Mouse (Mus musculus): Measurements from ENCODE around the gene Mcm9. TPM values are rescaled to one million over a fixed set of nuclear protein-coding genes. Genes with fewer than 3 reads are reported as not detected.

Mcm9 gene
- polyA plus RNA-seq, 1 experiment from 2014 or later: 16.1 TPM

DNA sequence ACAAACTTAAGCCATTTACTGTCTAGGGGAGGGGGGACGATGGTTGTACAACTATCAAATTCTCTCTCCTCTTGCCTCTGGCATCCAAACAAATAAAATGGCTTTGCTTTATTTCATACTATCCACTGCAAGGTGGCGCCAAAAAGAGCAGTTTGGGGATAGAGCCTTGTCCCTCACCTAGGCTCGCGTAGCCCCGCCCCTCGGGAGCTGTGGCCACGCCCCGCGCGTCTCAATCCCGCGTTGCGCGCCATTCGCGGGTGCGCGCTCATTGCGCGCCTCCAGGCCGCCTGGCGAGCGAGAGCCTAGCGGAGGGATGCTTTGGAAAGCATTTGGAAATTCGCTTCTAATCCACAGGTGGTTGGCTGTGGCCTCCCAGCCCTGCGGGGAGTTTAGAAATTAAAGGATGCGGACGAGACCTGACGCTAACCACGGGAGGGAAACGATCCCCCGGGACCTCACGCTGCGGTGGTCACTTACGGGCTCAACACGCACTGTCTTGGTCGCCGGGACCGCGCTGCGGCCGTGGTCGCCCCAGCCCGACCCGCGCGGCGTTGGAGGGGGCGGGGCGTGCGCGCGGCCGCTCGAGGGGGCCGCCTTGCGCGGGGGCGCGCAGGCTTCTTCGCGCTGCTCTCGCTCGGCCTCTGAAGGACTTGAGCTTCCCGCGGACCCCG lies 857 bp downstream of the Mcm9 start:
- peak; percentile 75 for ATAC-seq (ENCODE audit: insufficient number of reproducible peaks, insufficient read depth, low FRiP score, low read depth)
- Histone ChIP-seq H3K9ac (replicated peaks; ENCODE audit: low read depth, low read length) (peak overlapping the region; percentile 81), H3K4me3 (ENCODE audit: low read depth, low read length) (peak overlapping the region; percentile 83), H3K27me3 (ENCODE audit: control insufficient read depth, insufficient read depth, low read length) (no peaks in the 10 kb centered on the region), H3K4me2 (replicated peaks; ENCODE audit: low read depth, low read length) (peak overlapping the region; percentile 45), H3K36me3 (ENCODE audit: control insufficient read depth, insufficient read depth, low read length) (0 out of 2 replicates have a peak, but pooled peaks cover 3% of the 10 kb centered on the region), H3K4me1 (ENCODE audit: control insufficient read depth, insufficient read depth, low read length) (peaks cover 7% of the 10 kb centered on the region; the same call in 1 of the 2 replicates), H3K27ac (ENCODE audit: low read length) (peak overlapping the region; percentile 94), H3K9me3 (ENCODE audit: control insufficient read depth, low read depth, low read length) (no peaks in the 10 kb centered on the region)
- under 1% methylated on average over 67 of the region's 67 CpGs for WGBS

DNA sequence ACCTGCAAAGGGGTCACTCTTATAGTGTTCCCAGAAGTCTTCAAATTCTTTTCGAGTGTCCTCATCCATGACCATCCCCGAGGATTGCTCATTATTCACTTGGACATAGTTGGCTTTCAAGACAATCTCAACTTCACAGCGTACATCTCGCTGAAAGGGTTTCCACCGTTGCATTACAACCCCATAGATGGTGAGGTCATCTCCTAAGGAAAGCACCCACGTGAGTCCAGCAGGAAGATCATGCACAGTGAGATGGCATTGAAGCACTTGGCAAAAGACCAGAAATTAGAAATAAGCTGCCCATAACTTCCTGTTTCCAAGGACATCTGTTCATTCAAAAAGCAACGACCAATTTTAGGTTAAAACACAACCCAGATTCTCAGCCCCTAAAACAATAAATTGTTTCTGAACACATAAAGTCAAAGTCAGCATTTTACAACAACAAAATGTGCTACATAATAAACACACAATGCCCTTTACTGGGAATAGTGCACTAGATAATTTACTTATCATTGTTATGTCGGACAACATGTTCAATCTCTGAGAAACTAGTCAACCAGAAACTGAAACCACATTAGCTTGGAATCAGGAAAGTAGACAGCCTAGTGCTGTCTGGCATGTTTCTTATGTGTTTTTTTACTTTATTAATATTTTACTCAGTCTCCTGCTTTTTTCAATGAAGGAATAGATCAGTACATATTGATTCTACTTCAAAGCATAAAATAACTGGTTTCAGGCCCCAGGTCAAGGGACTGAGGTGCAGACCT lies 14.2 kb downstream of the Mcm9 start:
- Histone ChIP-seq H3K36me3 (ENCODE audit: control insufficient read depth, insufficient read depth, low read length) (peaks cover 19% of the 10 kb centered on the region), H3K27ac (ENCODE audit: low read length) (no peak overlapping the region), H3K4me1 (ENCODE audit: control insufficient read depth, insufficient read depth, low read length) (no peaks in the 10 kb centered on the region), H3K27me3 (ENCODE audit: control insufficient read depth, insufficient read depth, low read length) (no peaks in the 10 kb centered on the region), H3K9ac (replicated peaks; ENCODE audit: low read depth, low read length) (no peak overlapping the region), H3K9me3 (ENCODE audit: control insufficient read depth, low read depth, low read length) (no peaks in the 10 kb centered on the region), H3K4me2 (replicated peaks; ENCODE audit: low read depth, low read length) (no peak overlapping the region), H3K4me3 (ENCODE audit: low read depth, low read length) (no peak overlapping the region)
- no peak for ATAC-seq (ENCODE audit: insufficient number of reproducible peaks, insufficient read depth, low FRiP score, low read depth)
- WGBS: 84% methylated on average over 8 of the region's 8 CpGs

DNA sequence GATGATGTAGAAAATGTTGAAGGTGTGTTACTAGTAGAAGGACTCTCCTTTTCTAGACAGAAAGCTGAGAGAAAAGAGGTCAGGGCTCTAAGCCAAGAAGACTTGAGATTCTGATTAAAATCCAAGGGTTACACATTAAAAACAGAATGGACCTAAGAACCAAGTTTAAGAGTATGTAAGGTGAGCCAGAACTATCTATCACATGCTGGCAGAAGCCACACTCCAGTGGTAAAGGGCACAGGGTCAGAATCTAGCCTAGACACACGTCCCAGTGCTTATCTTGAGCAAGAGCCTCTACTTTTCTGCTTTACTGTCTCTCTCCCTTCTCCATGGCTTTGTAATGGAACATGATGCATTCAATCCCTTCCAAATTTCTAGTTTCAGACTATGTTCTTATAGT lies 16.3 kb downstream of the Mcm9 start:
- WGBS: 53% methylated on average over 1 of the region's 1 CpGs
- H3K9ac ChIP-seq (replicated peaks; ENCODE audit: low read depth, low read length): no peak overlapping the region
- H3K9me3 ChIP-seq (ENCODE audit: control insufficient read depth, low read depth, low read length): no peaks in the 10 kb centered on the region
- no peaks in the 10 kb centered on the region for H3K4me1 ChIP-seq (ENCODE audit: control insufficient read depth, insufficient read depth, low read length)
- H3K4me3 ChIP-seq (ENCODE audit: low read depth, low read length): no peak overlapping the region
- no peaks in the 10 kb centered on the region for H3K27me3 ChIP-seq (ENCODE audit: control insufficient read depth, insufficient read depth, low read length)
- no peak for ATAC-seq (ENCODE audit: insufficient number of reproducible peaks, insufficient read depth, low FRiP score, low read depth)
- no peak overlapping the region for H3K27ac ChIP-seq (ENCODE audit: low read length)
- peaks cover 30% of the 10 kb centered on the region for H3K36me3 ChIP-seq (ENCODE audit: control insufficient read depth, insufficient read depth, low read length)
- no peak overlapping the region for H3K4me2 ChIP-seq (replicated peaks; ENCODE audit: low read depth, low read length)

DNA sequence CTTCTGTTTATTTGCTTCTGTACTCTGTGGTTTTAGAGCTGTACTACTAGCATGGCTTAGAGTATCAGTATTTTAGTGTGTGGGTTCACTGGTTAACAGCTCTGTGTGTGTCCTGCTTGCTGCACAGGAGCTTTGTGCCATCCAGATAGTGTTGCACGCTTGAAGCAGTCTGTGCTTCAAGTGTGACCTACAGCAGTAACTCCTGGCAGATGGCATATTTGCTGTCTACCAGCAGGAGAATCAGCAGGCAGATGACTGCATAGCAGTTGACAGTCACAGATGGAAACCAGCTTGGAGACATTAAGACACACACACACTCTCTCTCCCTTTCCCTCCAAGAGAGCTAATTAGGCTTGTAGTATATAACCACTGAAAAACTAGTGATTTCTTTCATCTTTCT lies 18.1 kb downstream of the Mcm9 start:
- Histone ChIP-seq H3K4me2 (replicated peaks; ENCODE audit: low read depth, low read length) (no peak overlapping the region), H3K9me3 (ENCODE audit: control insufficient read depth, low read depth, low read length) (no peaks in the 10 kb centered on the region), H3K36me3 (ENCODE audit: control insufficient read depth, insufficient read depth, low read length) (peaks cover 41% of the 10 kb centered on the region), H3K27ac (ENCODE audit: low read length) (no peak overlapping the region), H3K4me3 (ENCODE audit: low read depth, low read length) (no peak overlapping the region), H3K9ac (replicated peaks; ENCODE audit: low read depth, low read length) (no peak overlapping the region), H3K27me3 (ENCODE audit: control insufficient read depth, insufficient read depth, low read length) (no peaks in the 10 kb centered on the region), H3K4me1 (ENCODE audit: control insufficient read depth, insufficient read depth, low read length) (no peaks in the 10 kb centered on the region)
- ATAC-seq (ENCODE audit: insufficient number of reproducible peaks, insufficient read depth, low FRiP score, low read depth): no peak
- 91% methylated on average over 1 of the region's 1 CpGs for WGBS

DNA sequence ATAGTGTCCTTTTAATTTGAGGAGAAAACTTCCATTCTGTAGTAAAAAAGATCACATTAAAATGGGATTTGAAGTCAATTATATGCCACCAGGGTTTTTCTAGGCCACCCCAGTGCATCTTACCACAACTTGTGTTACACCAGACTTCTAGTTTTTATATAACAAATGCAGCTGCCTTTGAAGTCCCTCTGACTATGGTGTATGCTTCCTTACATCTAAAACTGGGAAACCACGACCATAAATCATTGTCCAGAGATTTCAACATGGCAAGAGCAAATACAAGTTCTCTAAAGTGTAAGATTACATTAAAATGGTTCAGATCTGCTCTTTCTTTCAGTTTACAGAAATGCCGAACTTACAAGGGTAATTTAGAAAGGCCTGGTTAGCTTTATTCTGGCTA lies 22.0 kb downstream of the Mcm9 start:
- no peak overlapping the region for H3K4me3 ChIP-seq (ENCODE audit: low read depth, low read length)
- no peak overlapping the region for H3K9ac ChIP-seq (replicated peaks; ENCODE audit: low read depth, low read length)
- H3K4me1 ChIP-seq (ENCODE audit: control insufficient read depth, insufficient read depth, low read length): no peaks in the 10 kb centered on the region
- no peaks in the 10 kb centered on the region for H3K27me3 ChIP-seq (ENCODE audit: control insufficient read depth, insufficient read depth, low read length)
- H3K36me3 ChIP-seq (ENCODE audit: control insufficient read depth, insufficient read depth, low read length): peaks cover 45% of the 10 kb centered on the region
- no peak for ATAC-seq (ENCODE audit: insufficient number of reproducible peaks, insufficient read depth, low FRiP score, low read depth)
- H3K27ac ChIP-seq (ENCODE audit: low read length): no peak overlapping the region
- H3K9me3 ChIP-seq (ENCODE audit: control insufficient read depth, low read depth, low read length): no peaks in the 10 kb centered on the region
- 53% methylated on average over 2 of the region's 2 CpGs for WGBS
- no peak overlapping the region for H3K4me2 ChIP-seq (replicated peaks; ENCODE audit: low read depth, low read length)

DNA sequence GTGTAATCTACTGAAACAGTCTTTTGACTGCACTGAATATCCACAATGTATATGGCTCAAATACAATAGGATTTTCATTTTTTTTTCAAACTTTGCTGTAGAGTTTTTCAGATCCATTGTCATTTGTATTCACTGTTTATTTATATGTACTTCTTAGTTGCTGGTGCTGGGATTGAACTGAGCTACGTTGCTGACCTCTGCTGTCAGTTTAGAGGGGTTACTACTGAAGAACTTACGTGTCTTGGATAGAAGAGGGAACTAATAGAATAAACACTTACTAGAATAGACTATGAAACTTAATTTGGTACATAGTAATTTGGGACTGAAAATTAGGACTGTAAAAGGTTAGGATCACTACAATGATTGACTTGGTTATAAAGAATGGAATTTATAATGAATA lies 24.9 kb downstream of the Mcm9 start:
- Histone ChIP-seq H3K36me3 (ENCODE audit: control insufficient read depth, insufficient read depth, low read length) (peaks cover 53% of the 10 kb centered on the region), H3K27ac (ENCODE audit: low read length) (no peak overlapping the region), H3K9ac (replicated peaks; ENCODE audit: low read depth, low read length) (no peak overlapping the region), H3K4me3 (ENCODE audit: low read depth, low read length) (no peak overlapping the region), H3K4me2 (replicated peaks; ENCODE audit: low read depth, low read length) (no peak overlapping the region), H3K9me3 (ENCODE audit: control insufficient read depth, low read depth, low read length) (no peaks in the 10 kb centered on the region), H3K27me3 (ENCODE audit: control insufficient read depth, insufficient read depth, low read length) (no peaks in the 10 kb centered on the region), H3K4me1 (ENCODE audit: control insufficient read depth, insufficient read depth, low read length) (no peaks in the 10 kb centered on the region)
- no peak for ATAC-seq (ENCODE audit: insufficient number of reproducible peaks, insufficient read depth, low FRiP score, low read depth)
- 61% methylated on average over 2 of the region's 2 CpGs for WGBS

DNA sequence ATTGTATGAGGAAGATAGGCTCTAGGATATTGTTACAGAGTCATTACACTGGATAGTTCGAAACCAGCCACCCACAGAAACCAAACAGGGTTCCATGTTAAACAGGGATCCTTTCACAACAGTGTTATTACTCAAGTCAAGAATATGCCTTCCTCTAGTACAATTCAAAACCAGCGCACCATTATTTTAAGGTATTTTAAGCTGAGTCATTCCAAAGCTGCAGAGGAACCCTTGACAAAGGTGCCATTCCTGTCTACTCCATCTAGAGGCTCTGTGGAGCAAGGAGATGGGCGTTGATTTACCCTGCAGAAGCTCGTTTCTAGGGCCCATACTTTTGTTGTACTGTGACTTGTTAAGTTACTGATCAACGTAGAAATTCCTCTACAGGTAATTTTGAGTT lies 31.4 kb downstream of the Mcm9 start:
- no peak overlapping the region for H3K27ac ChIP-seq (ENCODE audit: low read length)
- 57% methylated on average over 5 of the region's 5 CpGs for WGBS

DNA sequence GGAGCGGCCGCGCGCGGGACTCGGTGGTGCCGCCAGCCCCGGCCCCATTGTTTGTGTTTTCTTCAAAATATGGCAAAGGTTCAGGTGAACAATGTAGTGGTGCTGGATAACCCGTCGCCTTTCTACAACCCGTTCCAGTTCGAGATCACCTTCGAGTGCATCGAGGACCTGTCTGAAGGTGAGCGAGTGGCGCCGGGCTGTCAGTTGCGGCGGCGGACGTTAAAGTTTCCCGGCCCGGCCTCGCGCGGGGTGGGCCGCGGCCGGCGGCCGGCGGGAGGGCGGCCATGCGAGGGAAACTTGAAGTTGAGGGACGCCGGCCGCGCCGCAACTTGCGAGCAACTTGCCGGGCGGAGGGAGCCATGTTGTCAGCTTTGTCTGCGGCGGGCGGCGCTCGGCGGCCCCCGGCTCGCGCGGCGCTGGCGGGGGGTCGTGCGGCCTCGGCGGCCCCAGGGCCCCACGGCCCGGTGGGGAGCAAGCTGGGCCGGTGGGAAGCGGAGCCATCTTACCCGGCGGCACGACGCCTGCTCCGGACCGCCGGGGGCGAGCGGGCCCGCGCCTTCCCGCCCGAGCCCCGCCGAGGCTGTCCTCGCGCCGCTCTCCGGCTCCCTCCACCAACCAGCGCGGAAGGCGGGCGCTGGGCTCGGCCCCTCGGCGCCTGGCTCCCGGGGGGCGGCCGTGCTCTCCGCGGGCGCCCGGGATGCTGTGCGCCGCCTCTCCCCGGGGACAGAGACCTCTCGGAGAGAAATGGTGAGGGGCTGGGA lies 32.9 kb downstream of the Mcm9 start:
- Histone ChIP-seq H3K4me1 (ENCODE audit: control insufficient read depth, insufficient read depth, low read length) (peaks cover 3% of the 10 kb centered on the region), H3K4me3 (ENCODE audit: low read depth, low read length) (peak overlapping the region; percentile 96), H3K36me3 (ENCODE audit: control insufficient read depth, insufficient read depth, low read length) (peaks cover 6% of the 10 kb centered on the region; the same call in 1 of the 2 replicates), H3K27ac (ENCODE audit: low read length) (peak overlapping the region; percentile 99), H3K27me3 (ENCODE audit: control insufficient read depth, insufficient read depth, low read length) (no peaks in the 10 kb centered on the region), H3K9ac (replicated peaks; ENCODE audit: low read depth, low read length) (peak overlapping the region; percentile 99), H3K4me2 (replicated peaks; ENCODE audit: low read depth, low read length) (peak overlapping the region; percentile 44), H3K9me3 (ENCODE audit: control insufficient read depth, low read depth, low read length) (no peaks in the 10 kb centered on the region)
- peak; percentile 26 for ATAC-seq (ENCODE audit: insufficient number of reproducible peaks, insufficient read depth, low FRiP score, low read depth)
- under 1% methylated on average over 97 of the region's 99 CpGs for WGBS

More for the DNA sequence above, 31.4 kb downstream of the Mcm9 start:
- H3K4me3 ChIP-seq (ENCODE audit: low read depth, low read length): peak overlapping the region; percentile 96; the same call in 1 of the 2 replicates
- peak overlapping the region; percentile 49 for H3K4me2 ChIP-seq (replicated peaks; ENCODE audit: low read depth, low read length)
- no peaks in the 10 kb centered on the region for H3K27me3 ChIP-seq (ENCODE audit: control insufficient read depth, insufficient read depth, low read length)
- no peak overlapping the region for H3K9ac ChIP-seq (replicated peaks; ENCODE audit: low read depth, low read length)
- peaks cover 3% of the 10 kb centered on the region for H3K4me1 ChIP-seq (ENCODE audit: control insufficient read depth, insufficient read depth, low read length)
- H3K9me3 ChIP-seq (ENCODE audit: control insufficient read depth, low read depth, low read length): no peaks in the 10 kb centered on the region
- H3K36me3 ChIP-seq (ENCODE audit: control insufficient read depth, insufficient read depth, low read length): peaks cover 19% of the 10 kb centered on the region; the same call in 1 of the 2 replicates
- no peak for ATAC-seq (ENCODE audit: insufficient number of reproducible peaks, insufficient read depth, low FRiP score, low read depth)
